Mouse (Mus musculus): ENCODE measurements around the gene Gtf3c1.

Gene Gtf3c1

DNA sequence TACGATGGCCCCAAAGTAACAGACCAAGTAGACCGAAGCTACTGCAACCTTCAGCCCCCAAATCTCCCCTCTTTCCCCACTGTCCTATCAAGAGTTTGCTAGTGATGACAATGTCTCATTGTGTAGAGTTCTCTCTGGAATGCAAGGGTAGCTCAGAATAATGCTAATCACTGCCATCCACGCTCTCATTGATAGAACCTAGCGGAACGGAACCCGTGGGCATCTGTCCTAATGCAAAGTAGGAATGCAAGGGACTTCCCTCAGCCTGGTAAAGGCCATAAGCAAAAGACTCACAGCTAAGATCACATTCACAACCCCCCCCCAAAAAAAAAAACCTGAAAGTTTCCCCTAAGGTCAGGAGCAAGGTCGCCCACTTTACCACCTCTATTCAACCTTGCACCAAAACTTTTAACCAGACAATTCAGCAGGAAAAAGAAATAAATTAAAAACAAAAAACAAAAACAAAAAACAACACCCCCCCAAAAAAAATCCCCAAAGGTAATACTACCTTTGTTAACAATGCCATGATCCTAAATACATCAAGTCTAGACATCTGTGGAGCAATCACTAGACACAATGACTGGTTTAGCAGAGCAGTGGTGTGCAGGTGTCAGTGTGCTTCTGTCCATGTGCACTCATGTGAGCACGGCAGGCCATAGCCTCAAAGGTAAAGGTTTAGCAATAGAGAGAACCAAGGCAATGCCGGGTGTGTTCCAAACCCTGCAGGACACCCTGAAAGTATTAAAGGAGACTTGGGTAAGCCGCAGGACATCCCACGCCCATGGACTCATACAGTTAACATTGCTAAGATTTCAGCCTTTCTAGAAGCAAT lies 109.8 kb downstream of the Gtf3c1 start:
- ATAC-seq (ENCODE audit: insufficient number of reproducible peaks, low FRiP score, low TSS enrichment), result no peak

DNA sequence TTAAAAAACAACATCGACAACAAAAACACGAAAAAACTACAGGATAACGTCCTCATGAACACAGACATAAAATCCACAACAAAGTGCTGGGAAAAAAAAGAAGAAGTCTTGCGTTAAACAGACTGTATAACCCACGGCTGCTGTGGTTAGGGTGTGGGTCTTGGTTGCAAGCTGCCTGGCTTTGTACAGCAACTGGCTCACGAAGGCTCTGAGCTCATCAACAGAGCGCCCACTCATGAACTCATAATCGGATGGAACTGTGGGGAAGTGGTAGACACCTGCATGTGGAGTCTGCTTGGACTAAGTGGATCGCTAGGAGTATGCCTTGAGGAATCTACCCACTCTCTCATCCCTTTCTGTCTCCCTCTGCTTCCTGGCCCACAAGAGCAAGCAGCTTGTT lies 110.5 kb downstream of the Gtf3c1 start:
- no peak for ATAC-seq (ENCODE audit: insufficient number of reproducible peaks, low FRiP score, low TSS enrichment)

DNA sequence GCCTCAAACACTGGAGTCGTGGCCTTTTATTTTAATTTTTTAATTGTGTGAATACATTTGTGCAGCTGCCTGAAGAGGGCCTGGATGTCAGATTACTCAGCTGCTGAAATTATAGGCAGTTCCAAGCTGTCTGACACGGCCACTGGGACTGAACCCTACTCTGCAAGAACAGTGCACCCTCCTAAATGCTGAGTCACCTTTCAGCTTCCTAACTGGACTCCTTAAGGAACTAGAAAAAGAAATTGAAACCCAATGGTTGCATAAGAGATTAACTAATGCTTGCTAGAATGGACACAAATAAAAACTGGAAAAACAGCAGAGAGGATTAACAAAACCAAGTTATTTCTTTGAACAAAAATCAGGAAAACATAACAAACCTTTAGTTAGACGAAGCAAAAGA lies 111.2 kb downstream of the Gtf3c1 start:
- ATAC-seq (ENCODE audit: insufficient number of reproducible peaks, low FRiP score, low TSS enrichment), result no peak

DNA sequence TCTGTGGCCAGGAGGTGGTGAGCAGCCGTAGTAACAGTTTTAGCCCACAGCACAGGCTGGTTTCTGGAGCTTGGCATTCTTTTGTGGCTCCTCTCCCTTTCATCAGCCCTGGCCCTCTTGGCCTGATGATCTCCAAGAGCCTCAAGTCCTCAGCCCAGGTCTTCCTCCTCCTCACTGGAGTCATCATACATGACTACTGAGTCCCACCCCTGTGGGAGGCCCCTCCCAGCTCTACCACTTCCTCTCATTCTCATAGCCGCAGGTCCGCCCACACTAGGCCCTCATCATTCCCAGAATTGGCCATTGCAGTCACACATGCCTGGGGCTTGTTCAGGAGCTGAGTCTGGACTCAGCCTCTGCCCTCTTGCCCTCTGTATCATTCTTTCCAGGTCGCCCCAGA lies 113.7 kb downstream of the Gtf3c1 start:
- ATAC-seq (ENCODE audit: insufficient number of reproducible peaks, low FRiP score, low TSS enrichment), result no peak
